Mouse (Mus musculus) layer of hippocampus, postnatal 25 days (tissue): ENCODE results near the gene Gna15. TPM values are rescaled to one million over a fixed set of nuclear protein-coding genes. Genes with fewer than 3 reads are reported as not detected.
A peak's percentile ranks its signal among the peaks of the same experiment; 100 is the strongest.

Source experiments
- DNase-seq, 2 experiments: peaks; one replicate each; pipeline ENCODE4 v3.0.0; 2022; ENCODE audit warnings: mixed read lengths in 2 of 2, low spot score in 1 of 2; ENCODE audit errors: extremely low spot score in 1 of 2
- total RNA-seq, 2 experiments: library from RNA; stranded (reverse); gene quantifications; 2 replicates each; pipeline ENCODE4 v1.2.3; 2021

Gene Gna15
- total RNA-seq, 2 experiments from 2014 or later = 2.4 to 3.2 TPM

DNA sequence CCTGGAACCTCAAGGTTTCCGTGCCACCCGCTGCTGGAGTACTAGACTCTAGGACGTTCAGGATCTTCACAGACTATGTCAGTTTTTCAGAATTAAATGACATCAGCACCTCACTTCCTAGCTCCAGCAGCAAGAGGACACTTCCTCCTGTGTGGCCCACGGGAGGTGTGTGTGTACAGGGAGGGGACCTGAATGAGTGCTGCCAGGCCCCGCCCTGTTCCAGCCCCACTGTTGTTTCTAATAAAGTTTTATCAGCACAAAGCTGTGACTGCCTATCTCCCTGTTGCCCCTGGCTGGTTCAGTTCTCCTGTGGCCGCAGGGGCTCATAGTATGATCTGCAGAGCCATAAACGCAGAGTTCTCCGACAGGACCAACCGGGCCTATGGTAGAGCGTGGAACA lies 49.6 kb downstream of the Gna15 start:
- DNase-seq = no peak

DNA sequence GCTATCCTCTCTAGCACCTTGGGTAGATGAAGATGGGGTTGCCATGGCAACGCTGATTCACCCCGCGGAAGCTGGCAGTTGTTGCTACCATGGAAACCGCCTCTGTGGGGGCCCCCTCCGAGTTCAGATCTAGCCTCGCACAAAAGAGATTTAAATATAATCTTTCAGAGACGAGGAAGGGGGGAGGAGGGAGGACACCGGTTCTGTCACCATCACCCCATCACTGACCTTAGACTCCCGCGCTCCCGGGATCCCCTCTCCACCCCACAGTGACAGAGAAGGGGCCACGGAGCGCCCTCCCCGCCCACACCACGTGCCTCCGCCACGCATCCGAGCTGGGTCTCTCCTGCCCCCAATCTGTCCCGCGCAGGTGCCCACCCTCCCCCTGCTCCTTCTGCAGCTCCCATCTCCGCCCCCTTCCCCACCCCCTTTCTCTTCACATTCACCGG lies 51.0 kb downstream of the Gna15 start:
- peak in 1 of 2 experiments; percentile 71 for DNase-seq

DNA sequence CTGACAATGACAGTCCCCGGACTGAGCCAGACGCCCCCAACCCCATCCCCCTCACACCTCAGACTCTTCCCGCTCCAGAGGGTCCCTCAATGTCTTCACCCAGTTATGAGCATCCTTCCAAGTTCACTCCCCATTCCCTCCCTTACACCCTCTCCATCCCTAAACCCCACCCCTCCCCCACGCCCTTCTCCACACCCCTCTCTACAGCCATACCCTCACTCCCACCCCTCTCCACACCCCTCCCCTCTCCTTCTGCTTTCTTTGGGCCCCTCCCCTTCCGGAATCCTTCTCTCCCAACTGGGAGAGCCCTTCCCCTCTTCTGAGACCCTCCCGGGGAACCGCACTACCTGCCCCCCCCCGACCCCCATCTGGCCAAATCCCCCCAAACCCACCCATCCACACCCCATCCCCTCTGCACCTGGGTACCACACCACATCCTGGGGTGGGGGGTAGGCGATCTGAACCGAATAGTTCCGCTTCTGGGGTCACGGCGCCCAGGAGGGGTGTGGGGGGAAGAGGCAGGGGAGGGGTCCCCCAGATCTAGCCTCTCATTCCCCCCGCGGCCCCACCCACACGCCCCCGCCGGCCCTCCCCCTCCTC lies 51.5 kb downstream of the Gna15 start:
- DNase-seq = no peak

DNA sequence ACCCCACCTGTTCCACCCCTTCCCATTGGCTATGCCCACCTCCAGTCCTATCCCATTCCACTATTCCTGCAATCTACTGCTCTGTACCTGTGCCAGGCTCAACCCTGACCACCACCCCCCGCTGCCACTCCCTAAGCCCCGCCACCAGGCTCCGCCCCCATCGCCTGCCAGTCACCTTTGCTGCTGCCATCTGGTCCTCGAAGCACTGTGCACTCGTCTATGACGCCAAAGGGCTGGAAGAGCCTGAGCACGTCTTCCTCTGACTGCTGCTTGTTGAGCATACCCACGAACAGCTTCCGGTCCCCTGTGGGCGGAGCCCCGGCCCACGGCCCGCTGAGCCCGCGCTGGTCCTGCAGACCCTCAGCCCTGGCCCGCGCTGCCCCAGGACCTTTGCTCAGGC lies 53.6 kb downstream of the Gna15 start:
- DNase-seq = no peak

DNA sequence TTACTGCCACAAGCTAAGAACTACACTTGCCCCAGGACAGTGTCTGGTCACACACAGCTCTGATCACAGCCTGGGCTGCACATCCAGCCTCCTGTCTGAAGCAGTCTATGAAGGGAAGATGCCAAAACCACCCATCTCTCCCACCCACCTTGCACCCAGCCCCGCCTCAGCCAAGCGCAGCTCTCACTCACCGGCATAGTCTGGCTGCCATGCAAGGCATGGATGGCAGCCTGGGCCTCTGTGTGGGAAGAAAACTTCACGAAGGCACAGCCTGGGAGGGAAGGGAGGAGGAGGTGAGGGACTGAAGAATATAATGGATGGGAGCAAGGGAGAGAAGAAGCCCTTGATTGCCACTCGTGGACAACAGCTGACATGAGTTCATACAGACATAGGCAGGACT lies 54.8 kb downstream of the Gna15 start:
- no peak for DNase-seq

DNA sequence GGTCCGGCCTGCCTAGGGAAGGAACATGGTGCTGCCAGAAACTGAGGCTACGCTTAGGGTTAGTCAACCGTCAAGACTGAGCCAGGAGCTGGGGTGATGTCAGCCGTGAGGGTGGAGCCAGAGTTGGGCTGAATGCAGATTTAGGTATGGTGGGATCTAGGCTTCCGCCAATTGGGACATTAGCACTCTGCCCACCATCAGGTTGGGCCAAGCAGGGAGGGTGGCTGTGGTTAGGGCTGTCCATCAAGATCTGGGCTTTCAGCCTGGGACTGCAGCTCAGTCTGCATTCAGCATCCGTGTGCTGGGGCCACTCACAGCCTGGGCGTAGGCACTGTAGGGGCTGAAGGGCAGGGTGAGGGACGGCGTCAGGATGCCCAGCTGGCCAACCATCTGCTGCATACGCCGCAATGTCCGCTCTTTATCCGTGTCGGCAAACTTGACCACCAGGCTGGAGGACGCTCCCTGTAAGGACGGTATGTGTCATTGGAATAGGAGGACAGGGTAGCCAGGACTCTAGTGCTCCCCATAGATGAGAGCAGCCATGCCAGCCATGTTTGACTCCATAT lies 56.3 kb downstream of the Gna15 start:
- peak in 1 of 2 experiments; percentile 5 for DNase-seq

DNA sequence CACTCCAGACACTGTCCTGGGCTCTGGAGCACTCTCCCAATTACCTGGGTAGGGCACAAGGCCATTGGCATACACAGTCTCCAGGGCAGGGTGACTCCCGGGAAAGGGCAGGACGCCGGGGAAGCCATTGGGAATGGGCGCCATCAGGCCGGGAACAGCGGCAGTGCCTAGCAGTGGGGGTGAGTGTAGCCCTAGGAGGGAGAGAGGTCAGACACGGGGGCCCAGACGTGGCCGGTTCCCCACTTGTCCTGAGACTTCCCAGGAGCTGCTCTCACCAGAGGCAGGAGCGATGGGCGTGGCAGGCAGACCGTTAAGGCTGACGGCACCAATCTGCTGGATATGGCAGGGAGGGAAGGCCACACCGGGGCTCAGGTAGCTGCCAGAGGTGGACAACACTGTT lies 57.1 kb downstream of the Gna15 start:
- peak in 1 of 2 experiments; percentile 3 for DNase-seq

DNA sequence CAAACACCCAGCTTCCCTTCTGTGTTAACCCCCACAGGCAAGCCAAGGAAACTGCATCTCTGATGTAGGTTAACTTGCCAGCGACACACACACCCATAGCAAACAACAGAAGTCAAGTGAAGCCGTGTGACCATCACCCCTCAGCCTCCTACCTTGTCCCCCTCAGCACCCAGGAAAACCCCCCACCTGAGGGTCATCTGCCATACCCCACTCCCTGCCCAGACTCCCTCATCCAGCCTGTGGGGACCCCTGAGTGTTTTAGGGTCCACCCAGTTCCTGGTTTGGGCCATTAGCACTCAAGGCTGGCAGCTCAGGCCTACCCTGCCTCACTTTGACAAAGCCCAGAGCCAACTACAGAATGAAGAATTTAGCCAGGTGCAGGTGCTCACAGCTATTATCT lies 58.0 kb downstream of the Gna15 start:
- DNase-seq = no peak

DNA sequence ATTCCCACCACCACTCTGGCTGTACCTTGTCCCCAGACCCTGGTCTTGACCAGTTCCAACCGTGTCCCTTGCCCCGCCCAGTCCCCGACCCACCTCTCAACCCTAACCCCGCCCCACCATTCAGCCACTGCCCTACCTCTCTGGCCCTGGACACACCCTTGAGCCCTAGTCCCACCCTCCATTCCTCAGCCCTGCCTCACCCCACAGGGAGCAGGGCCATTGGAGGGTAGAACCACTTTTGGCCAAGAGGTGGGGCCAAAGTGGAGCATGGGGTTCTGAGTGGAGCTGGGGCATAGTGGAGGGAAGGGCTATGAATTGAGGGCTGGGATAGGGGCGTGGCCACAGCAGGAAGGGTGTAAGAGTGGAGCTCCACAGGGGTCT lies 58.8 kb downstream of the Gna15 start:
- peak; percentile 6 to 9 for DNase-seq

DNA sequence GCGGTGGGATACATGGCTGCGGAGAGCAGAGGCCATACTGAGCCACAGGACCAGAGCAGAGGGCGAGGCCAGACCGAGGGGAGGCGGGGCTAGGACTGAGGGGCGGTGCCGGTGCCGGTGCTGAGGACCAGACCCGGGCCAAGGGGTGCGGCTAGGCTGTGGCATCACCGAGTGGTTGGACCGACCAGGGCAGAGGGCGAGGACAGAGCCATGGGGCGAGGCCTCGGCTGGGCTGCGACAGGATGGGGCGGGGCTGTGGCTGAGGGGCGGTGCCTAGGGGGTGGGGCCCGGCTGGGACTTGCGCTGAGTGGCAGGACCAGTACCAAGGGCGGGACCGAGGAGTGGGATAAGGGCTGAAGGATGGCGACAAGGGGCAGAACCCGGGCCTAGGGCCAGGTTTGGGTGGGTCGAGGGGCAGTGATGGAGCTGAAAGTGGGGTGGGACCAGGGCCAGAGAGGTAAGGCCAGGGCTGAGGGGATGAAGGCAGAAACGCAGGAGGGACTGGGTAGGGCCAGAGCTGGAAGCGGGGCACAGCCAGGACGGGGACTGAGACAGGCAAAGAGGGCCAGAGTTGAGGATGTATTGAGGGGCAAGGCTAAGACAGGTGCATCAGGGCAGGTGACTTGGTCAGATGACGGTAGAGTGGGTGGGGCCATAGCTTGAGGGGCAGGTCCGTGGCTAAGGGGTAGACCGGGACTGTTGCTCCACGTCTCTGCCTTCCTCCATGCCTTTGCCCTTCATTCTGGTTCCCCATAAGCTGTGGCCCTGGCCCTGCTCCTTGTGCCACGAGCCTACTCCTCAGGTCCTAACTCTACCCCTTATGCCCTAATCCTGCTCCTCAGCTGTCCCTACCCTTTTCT lies 59.4 kb downstream of the Gna15 start:
- DNase-seq = peak; percentile 15 to 25

DNA sequence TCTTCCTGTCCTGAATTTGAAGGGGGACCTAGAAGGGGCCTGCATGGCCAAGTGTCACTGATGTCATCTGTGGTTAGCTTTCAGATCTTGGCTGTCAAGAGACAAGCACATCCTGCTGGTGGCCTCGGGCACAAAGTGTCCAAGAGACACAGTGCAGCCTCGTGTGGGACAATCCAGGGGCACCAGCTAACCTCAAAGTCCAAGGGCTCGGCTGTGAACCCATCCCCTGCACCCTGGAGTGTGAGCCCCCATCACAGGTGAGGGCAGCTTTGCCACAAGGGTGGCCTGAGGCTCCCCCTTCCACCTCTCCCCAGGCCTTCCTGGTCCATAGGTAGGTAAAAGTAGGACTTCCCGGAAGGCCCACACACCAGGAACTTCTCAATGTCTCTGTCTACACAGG lies 60.5 kb downstream of the Gna15 start:
- DNase-seq = peak; percentile 2 to 8

DNA sequence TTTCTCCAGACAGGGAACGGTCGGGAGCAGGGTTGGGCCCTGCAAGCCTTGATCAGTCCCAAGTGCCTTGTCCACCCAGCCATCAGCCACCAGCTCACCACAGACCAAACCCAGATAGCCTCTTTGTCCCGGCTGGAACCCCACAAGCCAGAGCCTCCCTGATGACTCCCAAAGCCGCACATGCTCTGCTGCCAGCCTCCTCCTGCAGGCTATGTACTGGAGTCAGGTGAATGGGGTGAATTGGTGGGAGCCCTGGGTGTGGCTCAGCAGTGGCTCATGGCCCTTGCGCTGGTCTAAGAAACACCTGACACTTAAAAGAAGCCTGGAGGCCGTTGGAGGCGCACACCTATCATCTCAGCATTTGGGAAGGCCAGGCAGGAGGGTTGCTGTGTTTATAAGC lies 61.1 kb downstream of the Gna15 start:
- peak; percentile 6 to 13 for DNase-seq

DNA sequence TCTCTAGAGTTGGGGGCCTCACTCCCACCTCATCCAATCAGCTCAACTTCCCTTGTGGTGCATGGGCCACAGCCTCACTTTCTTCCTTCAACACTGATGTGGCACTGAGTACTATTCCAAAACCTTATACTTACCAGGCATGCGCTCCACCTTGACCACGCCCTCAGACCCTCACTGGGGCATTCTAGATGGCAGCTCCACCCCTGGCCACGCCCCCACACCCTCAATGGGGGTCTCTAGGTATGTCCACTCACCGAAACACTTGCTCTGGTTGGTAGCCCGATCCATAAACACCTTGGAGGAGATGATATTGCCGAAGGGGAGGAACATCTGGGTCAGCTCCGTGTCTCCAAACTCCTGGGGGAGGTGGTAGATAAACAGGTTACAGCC lies 61.6 kb downstream of the Gna15 start:
- peak; percentile 2 to 8 for DNase-seq

DNA sequence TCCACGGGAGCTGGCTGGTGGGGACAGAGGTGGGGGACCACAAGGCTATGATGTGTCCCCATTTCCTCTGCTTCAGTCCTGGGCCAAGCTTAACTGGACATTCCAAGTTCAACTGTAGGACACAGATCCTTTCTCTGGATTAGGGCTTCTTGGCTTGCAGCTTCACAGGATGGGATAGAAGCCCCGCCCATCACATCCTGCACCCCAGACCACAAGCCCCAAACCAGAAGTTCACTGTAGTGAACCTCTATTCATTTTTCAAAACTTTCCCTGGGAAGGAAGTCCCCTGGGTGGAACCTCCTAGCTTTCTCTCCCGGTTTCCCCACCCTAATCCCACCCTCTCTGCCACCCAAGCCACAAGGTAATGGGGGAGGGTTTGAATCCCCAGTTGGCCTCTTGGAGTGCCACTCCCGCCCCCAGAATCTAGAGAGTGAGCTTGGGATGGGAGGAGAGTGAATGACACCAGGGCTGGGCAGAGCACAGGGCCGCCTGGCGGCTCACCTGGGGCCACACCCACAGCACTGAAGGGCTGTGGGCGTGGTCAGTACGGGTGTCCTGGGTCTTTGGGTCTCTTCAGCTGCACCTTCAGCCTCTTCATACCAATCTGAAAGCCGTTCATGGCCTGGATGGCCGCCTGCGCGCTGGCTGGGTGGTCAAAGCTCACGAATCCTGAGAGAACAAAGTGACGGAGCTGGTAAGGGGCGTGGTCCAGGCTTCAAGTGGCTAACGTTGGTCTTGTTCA lies 62.2 kb downstream of the Gna15 start:
- DNase-seq = peak in 1 of 2 experiments; percentile 9

DNA sequence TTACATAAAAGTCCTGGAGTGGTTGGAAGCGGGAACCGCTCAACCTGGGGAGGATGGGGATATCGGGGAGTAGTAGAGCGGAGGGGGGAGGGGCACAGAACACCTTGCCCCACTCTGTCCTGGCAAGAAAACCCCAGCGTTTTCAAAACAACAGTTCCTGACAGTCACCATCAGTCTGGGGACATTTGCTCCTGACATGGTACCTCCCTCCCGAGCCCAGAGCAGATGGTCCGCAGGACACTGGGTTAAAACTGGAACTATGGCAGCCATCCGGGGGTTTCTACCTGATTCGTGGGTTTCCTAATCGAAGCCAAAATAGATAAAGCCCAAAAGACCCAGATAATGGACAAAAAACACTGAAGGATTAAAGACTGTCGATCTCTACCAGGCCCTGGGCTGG lies 63.1 kb downstream of the Gna15 start:
- DNase-seq = peak in 1 of 2 experiments; percentile 6

DNA sequence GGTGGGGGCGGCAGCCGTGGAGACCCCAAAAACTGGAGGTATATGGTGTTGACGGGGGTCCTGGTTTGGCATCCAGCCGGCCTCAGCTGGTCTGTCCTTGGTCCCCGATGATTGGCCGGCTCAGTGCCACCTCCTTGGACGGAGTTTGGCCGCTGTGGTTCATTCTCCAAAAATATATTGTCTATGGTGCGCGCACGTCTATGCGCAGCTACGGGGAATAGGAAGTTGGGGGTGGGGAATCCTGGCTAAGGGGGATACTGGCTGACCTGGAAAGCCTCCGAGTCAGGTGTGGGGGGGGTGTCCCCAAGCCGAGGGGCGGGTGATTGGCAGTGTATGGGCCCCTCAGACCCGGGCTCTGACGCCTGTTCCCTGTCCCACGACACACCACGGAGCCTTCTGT lies 63.6 kb downstream of the Gna15 start:
- DNase-seq = peak in 1 of 2 experiments; percentile 8

DNA sequence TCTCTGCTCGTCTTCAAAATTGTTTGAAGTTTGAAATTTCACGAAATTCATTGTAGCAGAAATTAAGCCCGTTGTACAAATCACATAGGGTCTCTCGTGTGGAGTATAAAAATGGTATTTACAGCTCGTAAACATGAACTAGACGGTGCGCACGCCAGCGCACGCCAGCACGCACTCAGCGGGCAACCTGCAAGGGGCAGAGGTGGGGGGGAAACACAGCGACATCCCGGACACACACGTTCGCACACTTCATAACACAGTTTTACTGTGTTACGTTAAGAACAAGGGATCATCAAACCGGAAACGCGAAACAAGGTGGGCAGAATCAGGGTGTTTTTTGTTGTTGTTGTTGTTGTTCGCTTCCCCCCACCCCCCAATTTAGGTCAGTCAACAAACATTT lies 64.6 kb downstream of the Gna15 start:
- DNase-seq = peak in 1 of 2 experiments; percentile 4

DNA sequence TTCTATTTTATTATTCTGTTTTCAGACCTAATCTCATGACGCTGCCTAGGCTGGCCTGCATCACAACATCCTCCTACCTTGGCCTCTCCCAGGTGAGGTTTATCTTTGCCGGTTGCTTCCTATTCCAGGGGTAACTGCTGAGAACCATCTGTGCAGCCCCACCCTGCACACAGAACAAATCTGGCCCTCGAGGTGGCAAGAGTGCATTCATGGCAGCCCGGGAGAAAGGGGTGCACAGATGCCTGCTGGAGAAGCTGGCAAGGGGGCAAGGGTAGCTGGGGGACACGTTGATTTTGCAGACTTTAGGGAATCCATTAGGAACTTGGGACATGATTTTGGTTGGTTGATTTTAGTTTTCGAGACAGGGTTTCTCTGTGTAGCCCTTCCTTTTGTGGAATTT lies 65.8 kb downstream of the Gna15 start:
- peak in 1 of 2 experiments; percentile 4 for DNase-seq

DNA sequence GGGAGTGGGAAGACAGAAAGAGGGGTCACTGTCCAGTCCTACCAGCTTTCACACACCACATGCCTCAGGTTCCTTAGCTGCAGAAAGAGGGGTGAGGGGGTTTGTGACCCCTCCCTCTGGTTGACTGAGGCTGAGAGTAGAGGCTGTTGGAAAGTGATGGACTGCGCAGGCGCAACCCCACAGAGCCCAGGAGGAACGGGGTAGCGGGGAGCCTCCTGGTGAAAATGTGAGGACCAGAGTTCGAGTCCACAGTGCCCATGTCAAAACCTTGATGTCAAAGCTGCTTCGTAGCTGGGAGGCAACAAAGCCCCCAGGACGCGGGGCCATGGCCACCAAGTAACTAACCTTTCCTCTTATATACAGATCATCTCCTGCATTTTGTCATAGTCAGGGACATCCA lies 66.4 kb downstream of the Gna15 start:
- DNase-seq = peak; percentile 2 to 14

DNA sequence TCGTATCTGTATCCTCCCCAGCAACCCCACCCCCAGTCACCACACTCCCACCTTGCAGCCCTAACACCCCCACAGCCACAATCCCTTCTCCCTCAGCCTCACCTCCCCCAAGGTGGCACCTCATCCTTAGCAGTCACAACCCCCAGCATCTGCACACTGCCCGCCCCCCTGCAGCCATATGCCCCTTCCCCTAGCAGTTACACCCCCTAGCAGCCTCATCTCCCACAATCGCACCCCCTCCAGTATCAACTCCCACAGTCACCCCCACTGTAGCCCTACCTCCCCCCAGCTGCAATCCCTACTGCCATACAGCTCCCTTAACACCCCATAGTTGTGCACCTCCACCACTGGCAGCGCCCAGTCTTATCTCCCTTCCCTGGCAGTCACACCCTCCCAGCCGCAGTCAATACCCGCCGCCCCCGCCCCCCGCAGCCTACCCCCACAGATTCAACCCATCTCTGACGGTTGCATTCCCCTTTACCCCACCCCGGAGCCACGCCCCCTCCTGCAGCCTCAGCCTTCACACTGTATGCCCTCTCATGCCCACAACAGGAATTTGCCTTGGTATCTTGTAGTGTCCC lies 67.0 kb downstream of the Gna15 start:
- peak in 1 of 2 experiments; percentile 3 for DNase-seq
